8 mouse cellular contexts compared by ENCODE assay signal in genomic region chr2:18026116-18026947, GRCm38 (mm10). TPM values are rescaled to one million over a fixed set of nuclear protein-coding genes. Genes with fewer than 3 reads are reported as not detected.
DNase-seq lines count a peak whose midpoint lies in the region; ATAC-seq and TF ChIP-seq lines count a peak whose summit lies in the region.

No protein-coding gene starts in this region.

- H3K4me3 ChIP-seq in intestine, embryonic 16.5 days (ENCODE audit: low read length), result peak overlapping the region; percentile 76
- H3K4me3 ChIP-seq in lung, adult 2 months (replicated peaks; ENCODE audit: extremely low read depth, low read depth, low read length), result peak overlapping the region; percentile 69
- peak overlapping the region; percentile 59 for H3K4me3 ChIP-seq in neural tube, embryonic 14.5 days (ENCODE audit: low read depth, low read length)

- H3K9ac ChIP-seq in intestine, embryonic 16.5 days (ENCODE audit: low read depth, low read length), result peak overlapping the region; percentile 73
- H3K9ac ChIP-seq in neural tube, embryonic 14.5 days (replicated peaks; ENCODE audit: low read depth, low read length), result peak overlapping the region; percentile 88

- H3K9me3 ChIP-seq in intestine, embryonic 16.5 days (ENCODE audit: control insufficient read depth, low read length), result no peaks in the 10 kb centered on the region
- H3K9me3 ChIP-seq in neural tube, embryonic 14.5 days (ENCODE audit: control insufficient read depth, low read length), result no peaks in the 10 kb centered on the region

- no peak for TF ChIP-seq POLR2A in lung, adult 2 months (IDR thresholded peaks at IDR 0.05; ENCODE audit: borderline replicate concordance, extremely low read depth, low read depth, low read length)

- H3K36me3 ChIP-seq in intestine, embryonic 16.5 days (ENCODE audit: control insufficient read depth, insufficient read depth, low read length), result no peaks in the 10 kb centered on the region
- no peaks in the 10 kb centered on the region for H3K36me3 ChIP-seq in neural tube, embryonic 14.5 days (ENCODE audit: control insufficient read depth, insufficient read depth, low read length)

- TF ChIP-seq CTCF in lung, adult 2 months (IDR thresholded peaks at IDR 0.05; ENCODE audit: insufficient read depth, low read length), result no peak

- H3K4me1 ChIP-seq in intestine, embryonic 16.5 days (ENCODE audit: control insufficient read depth, insufficient read depth, low read length), result peaks cover 14% of the 10 kb centered on the region; the same call in 1 of the 2 replicates
- peaks cover 5% of the 10 kb centered on the region for H3K4me1 ChIP-seq in lung, adult 2 months (ENCODE audit: control insufficient read depth, insufficient read depth, low read length)
- H3K4me1 ChIP-seq in neural tube, embryonic 14.5 days (ENCODE audit: control insufficient read depth, insufficient read depth, low read length), result peaks cover 18% of the 10 kb centered on the region

- peak; percentile 64 for DNase-seq in left cerebral cortex, postnatal 4 days
- DNase-seq in left cerebral cortex, adult 11 months (ENCODE audit: low spot score), result no peak
- DNase-seq in lung, adult 2 months, result peak; percentile 66
- peak; percentile 48 for DNase-seq in thymus, postnatal 4 days

- H3K27me3 ChIP-seq in intestine, embryonic 16.5 days (replicated peaks; ENCODE audit: control insufficient read depth, insufficient read depth, low read length), result no peaks in the 10 kb centered on the region
- no peaks in the 10 kb centered on the region for H3K27me3 ChIP-seq in neural tube, embryonic 14.5 days (ENCODE audit: control insufficient read depth, insufficient read depth, low read length)

- ATAC-seq in common myeloid progenitor, adult 5-6 weeks (replicated peaks; ENCODE audit: low read depth, poor library complexity, severe bottlenecking), result peak; percentile 26
- ATAC-seq in granulocyte monocyte progenitor cell, adult 5-6 weeks (replicated peaks; ENCODE audit: poor library complexity, severe bottlenecking), result peak; percentile 19
- ATAC-seq in intestine, embryonic 16.5 days, result peak; percentile 20
- peak; percentile 16 for ATAC-seq in neural tube, embryonic 14.5 days (ENCODE audit: low read depth)

- H3K27ac ChIP-seq in intestine, embryonic 16.5 days (ENCODE audit: low read length), result peak overlapping the region; percentile 49
- peak overlapping the region; percentile 60 for H3K27ac ChIP-seq in neural tube, embryonic 14.5 days (ENCODE audit: low read depth, low read length)

- intact Hi-C loops in left cerebral cortex, postnatal 4 days (cut with DNase I), result loop anchor here (10.0 kb wide), 1 partner anchor 592 kb away; no protein-coding TSS in a partner anchor

- 1% methylated on average over 44 of the region's 44 CpGs for WGBS in intestine, embryonic 16.5 days
- WGBS in lung, adult 2 months, result under 1% methylated on average over 44 of the region's 44 CpGs
- WGBS in neural tube, embryonic 14.5 days, result under 1% methylated on average over 44 of the region's 44 CpGs

- H3K4me2 ChIP-seq in intestine, embryonic 16.5 days (ENCODE audit: low read depth, low read length), result peak overlapping the region; percentile 96
- peak overlapping the region; percentile 98 for H3K4me2 ChIP-seq in neural tube, embryonic 14.5 days (ENCODE audit: low read depth, low read length)

RNA-seq across cellular contexts. Expression of gene A930004D18Rik, which starts 11.2 kb away (rescaled TPM):
- 1 to 10 TPM; 3.2 to 5.2 TPM for total RNA-seq in left cerebral cortex, postnatal 4 days (2021)
- total RNA-seq in common myeloid progenitor, adult 5-6 weeks (2017), result 0.27 TPM in 1 of 2 replicates, not detected in the other
- not detected in 2 replicates for total RNA-seq in granulocyte monocyte progenitor cell, adult 5-6 weeks (2014; fragmentation: Nextera tagmentation)
- 0.26 TPM in 1 of 2 replicates, not detected in the other for total RNA-seq in granulocyte monocyte progenitor cell, adult 5-6 weeks (2017)
- 9.8 and 11.5 TPM in 2 replicates for polyA plus RNA-seq in intestine, embryonic 16.5 days (2015; fragmentation: Nextera tagmentation; extraction: Ambion mirVana)
- polyA plus RNA-seq in lung, adult 2 months (2012; rRNA removed), result 3.3 and 4.4 TPM in 2 replicates
- polyA plus RNA-seq in neural tube, embryonic 14.5 days (2014; fragmentation: Nextera tagmentation; extraction: Ambion mirVana), result 8.2 and 8.6 TPM in 2 replicates

RNA-seq across cellular contexts. Expression of gene Skida1, which starts 22.5 kb away (rescaled TPM):
- total RNA-seq in left cerebral cortex, postnatal 4 days (2021), result 10 to 100 TPM; 11.6 to 13.9 TPM
- total RNA-seq in common myeloid progenitor, adult 5-6 weeks (2017), result not detected in 2 replicates
- not detected in 2 replicates for total RNA-seq in granulocyte monocyte progenitor cell, adult 5-6 weeks (2014; fragmentation: Nextera tagmentation)
- total RNA-seq in granulocyte monocyte progenitor cell, adult 5-6 weeks (2017), result not detected in 2 replicates
- polyA plus RNA-seq in intestine, embryonic 16.5 days (2015; fragmentation: Nextera tagmentation; extraction: Ambion mirVana), result 2.0 and 2.7 TPM in 2 replicates
- 1.8 and 2.1 TPM in 2 replicates for polyA plus RNA-seq in lung, adult 2 months (2012; rRNA removed)
- polyA plus RNA-seq in neural tube, embryonic 14.5 days (2014; fragmentation: Nextera tagmentation; extraction: Ambion mirVana), result 3.9 and 5.3 TPM in 2 replicates

RNA-seq across cellular contexts. Expression of gene Mllt10, which starts 28.7 kb away (rescaled TPM):
- total RNA-seq in left cerebral cortex, postnatal 4 days (2021), result 10 to 100 TPM; 50.4 to 59.6 TPM
- total RNA-seq in common myeloid progenitor, adult 5-6 weeks (2017), result 46.1 and 71.7 TPM in 2 replicates
- 76.1 and 128 TPM in 2 replicates for total RNA-seq in granulocyte monocyte progenitor cell, adult 5-6 weeks (2014; fragmentation: Nextera tagmentation)
- total RNA-seq in granulocyte monocyte progenitor cell, adult 5-6 weeks (2017), result 51.8 and 65.0 TPM in 2 replicates
- polyA plus RNA-seq in intestine, embryonic 16.5 days (2015; fragmentation: Nextera tagmentation; extraction: Ambion mirVana), result 45.4 and 47.2 TPM in 2 replicates
- 27.3 and 34.7 TPM in 2 replicates for polyA plus RNA-seq in lung, adult 2 months (2012; rRNA removed)
- polyA plus RNA-seq in neural tube, embryonic 14.5 days (2014; fragmentation: Nextera tagmentation; extraction: Ambion mirVana), result 34.6 and 36.5 TPM in 2 replicates

RNA-seq across cellular contexts. Expression of gene H2al2a, which starts 29.6 kb away (rescaled TPM):
- total RNA-seq in left cerebral cortex, postnatal 4 days (2021), result not detected
- total RNA-seq in common myeloid progenitor, adult 5-6 weeks (2017), result not detected in 2 replicates
- not detected in 2 replicates for total RNA-seq in granulocyte monocyte progenitor cell, adult 5-6 weeks (2014; fragmentation: Nextera tagmentation)
- total RNA-seq in granulocyte monocyte progenitor cell, adult 5-6 weeks (2017), result not detected in 2 replicates
- not detected in 2 replicates for polyA plus RNA-seq in intestine, embryonic 16.5 days (2015; fragmentation: Nextera tagmentation; extraction: Ambion mirVana)
- not detected in 2 replicates for polyA plus RNA-seq in lung, adult 2 months (2012; rRNA removed)
- not detected in 2 replicates for polyA plus RNA-seq in neural tube, embryonic 14.5 days (2014; fragmentation: Nextera tagmentation; extraction: Ambion mirVana)

Comparison
In these comparisons a context has a peak if more than half of its experiments do, and no peak if none do; other contexts are left out.
1. RNA of gene Skida1, which starts 22.5 kb away (total RNA-seq): 11.6 to 13.9 TPM in left cerebral cortex, postnatal 4 days; not detected in common myeloid progenitor, adult 5-6 weeks and not detected in granulocyte monocyte progenitor cell, adult 5-6 weeks; every median in the first group is over 10 times any median in the second.
2. Peak in every context shown above with its lines, with median percentiles within 50 percentile points of each other: ATAC-seq and H3K4me3 ChIP-seq.